Mouse (Mus musculus) myocyte (in vitro differentiated cells): Measurements from ENCODE around the gene Kif2c. TPM values are rescaled to one million over a fixed set of nuclear protein-coding genes. Genes with fewer than 3 reads are reported as not detected.
A peak's percentile ranks its signal among the peaks of the same experiment; 100 is the strongest.

Experiments used
- H3K27me3 ChIP-seq: one replicate; pipeline ENCODE4 v1.6.1; 2011; ENCODE audit not compliant: control insufficient read depth, insufficient read depth, insufficient read length
- H3K36me3 ChIP-seq: one replicate; pipeline ENCODE4 v1.6.1; 2011; ENCODE audit not compliant: control insufficient read depth, insufficient read depth
- H3K4me2 ChIP-seq: one replicate; pipeline ENCODE4 v1.6.1; 2011; ENCODE audit warnings: low read depth, control low read depth
- H3K4me3 ChIP-seq: one replicate; pipeline ENCODE4 v1.5.1; 2011; ENCODE audit warnings: mild to moderate bottlenecking, control low read depth, moderate library complexity
- H3K79me2 ChIP-seq: one replicate; pipeline ENCODE4 v1.6.1; 2011; ENCODE audit not compliant: control insufficient read depth, insufficient read depth
- H3ac ChIP-seq: one replicate; pipeline ENCODE4 v1.6.1; 2011; ENCODE audit not compliant: control insufficient read depth, insufficient read length
- CEBPB ChIP-seq: IDR thresholded peaks from 2 replicates; pipeline ENCODE4 v1.6.1; 2011; ENCODE audit warnings: mild to moderate bottlenecking, moderate library complexity; ENCODE audit not compliant: poor library complexity, insufficient read depth, severe bottlenecking
- E2F4 ChIP-seq: IDR thresholded peaks from one replicate; pipeline ENCODE4 v1.6.1; 2011; ENCODE audit warnings: mild to moderate bottlenecking, control low read depth, moderate library complexity; ENCODE audit not compliant: insufficient read depth
- MAX ChIP-seq: IDR thresholded peaks from one replicate; pipeline ENCODE4 v1.6.1; 2011; ENCODE audit warnings: low read depth, mild to moderate bottlenecking, control low read depth
- MYOD1 ChIP-seq, 3 experiments: IDR thresholded peaks; one replicate each; pipeline ENCODE4 v1.6.1; 2011; ENCODE audit warnings: control low read depth in 2 of 3, low read depth in 2 of 3, mild to moderate bottlenecking in 2 of 3, moderate library complexity in 1 of 3; ENCODE audit not compliant: insufficient read length in 2 of 3, control insufficient read depth in 1 of 3
- MYOG ChIP-seq, 3 experiments: IDR thresholded peaks; one replicate each; pipeline ENCODE4 v1.6.1; 2011; ENCODE audit warnings: control low read depth in 2 of 3, low read depth in 2 of 3, mild to moderate bottlenecking in 2 of 3; ENCODE audit not compliant: insufficient read length in 2 of 3, control insufficient read depth in 1 of 3, insufficient read depth in 1 of 3
- POLR2A ChIP-seq: IDR thresholded peaks from one replicate; pipeline ENCODE4 v1.6.1; 2011; ENCODE audit warnings: low read depth, mild to moderate bottlenecking, control low read depth, moderate library complexity; ENCODE audit not compliant: insufficient read length
- POLR2AphosphoS2 ChIP-seq: IDR thresholded peaks from one replicate; pipeline ENCODE4 v1.6.1; 2011; ENCODE audit warnings: low read depth, control low read depth; ENCODE audit not compliant: insufficient read length
- REST ChIP-seq: IDR thresholded peaks from one replicate; pipeline ENCODE4 v1.6.1; 2011; ENCODE audit warnings: mild to moderate bottlenecking, control low read depth, moderate library complexity; ENCODE audit not compliant: insufficient read depth, insufficient read length
- SRF ChIP-seq: IDR thresholded peaks from one replicate; pipeline ENCODE4 v1.6.1; 2011; ENCODE audit warnings: low read depth; ENCODE audit not compliant: control insufficient read depth, insufficient read length
- TCF12 ChIP-seq: IDR thresholded peaks from one replicate; pipeline ENCODE4 v1.6.1; 2011; ENCODE audit warnings: mild to moderate bottlenecking, control low read depth; ENCODE audit not compliant: poor library complexity, insufficient read depth, severe bottlenecking
- TCF3 ChIP-seq: IDR thresholded peaks from one replicate; pipeline ENCODE4 v1.6.1; 2011; ENCODE audit warnings: low read depth, control low read depth; ENCODE audit not compliant: insufficient read length
- USF1 ChIP-seq: IDR thresholded peaks from one replicate; pipeline ENCODE4 v1.6.1; 2011; ENCODE audit warnings: low read depth, mild to moderate bottlenecking, control low read depth, moderate library complexity
- polyA plus RNA-seq: library from polyadenylated mRNA; unstranded; fragments of >200 nt; fragmentation: generic; extraction: Trizol; gene quantifications from one replicate; pipeline ENCODE4 v1.2.1, GENCODE M21; 2012; ENCODE audit warnings: missing spikeins

Kif2c gene
- polyA plus RNA-seq, 1 experiment, result 18.5 TPM

DNA sequence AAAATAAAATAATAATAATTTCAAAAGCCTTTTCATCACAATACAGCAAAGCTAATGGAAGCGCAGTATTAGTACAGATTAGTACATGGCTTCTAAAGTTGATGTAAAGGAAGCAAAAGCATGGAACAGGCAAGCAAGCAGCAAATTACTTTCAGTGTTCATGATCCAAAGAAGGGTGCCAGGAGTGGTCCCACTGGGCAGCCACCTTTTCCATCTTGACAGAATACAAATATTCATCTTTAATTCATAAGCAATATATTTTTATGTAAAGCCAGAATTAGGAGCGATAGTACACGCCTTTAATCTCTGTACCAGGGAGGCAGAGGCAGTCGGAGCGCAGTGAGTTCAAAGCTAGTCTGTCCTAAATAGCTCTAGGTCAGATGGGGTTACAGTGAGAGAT lies 62.8 kb downstream of the Kif2c start:
- Histone ChIP-seq H3K4me2 (peak overlapping the region; percentile 95), H3K27me3 (no peaks in the 10 kb centered on the region), H3ac (no peak overlapping the region), H3K79me2 (peaks cover 7% of the 10 kb centered on the region), H3K4me3 (peak overlapping the region; percentile 50), H3K36me3 (no peaks in the 10 kb centered on the region)
- TF ChIP-seq REST (no peak), E2F4 (no peak), TCF12 (no peak), MYOG (IDR thresholded peaks at IDR 0.05; ENCODE audit: control insufficient read depth in 1 of 3, insufficient read depth in 1 of 3, insufficient read length in 2 of 3, low read depth in 2 of 3) (no peak), POLR2A (no peak), CEBPB (no peak), TCF3 (no peak), SRF (no peak), MAX (no peak), USF1 (no peak), POLR2AphosphoS2 (no peak), MYOD1 (IDR thresholded peaks at IDR 0.05; ENCODE audit: control insufficient read depth in 1 of 3, insufficient read length in 2 of 3, low read depth in 2 of 3) (no peak)

DNA sequence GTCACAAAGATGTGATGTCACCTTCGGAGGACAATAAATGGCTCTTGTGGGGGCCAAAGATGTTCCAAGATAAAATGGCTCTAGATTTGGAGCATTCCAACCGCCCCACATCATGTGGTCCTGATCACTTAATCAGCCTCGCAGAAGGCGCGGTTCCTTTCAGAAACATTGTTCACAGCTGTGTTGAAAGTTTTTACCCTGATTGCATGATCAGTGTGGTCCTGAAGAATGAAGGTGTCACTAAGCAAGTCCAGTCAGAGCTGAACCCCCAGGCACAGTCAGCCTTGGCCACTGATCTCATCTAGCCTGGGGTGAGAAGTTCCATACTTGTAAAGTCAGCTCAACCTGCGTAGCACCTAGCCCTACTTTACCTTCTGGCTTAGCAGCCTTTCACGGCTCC lies 64.5 kb downstream of the Kif2c start:
- Histone ChIP-seq H3ac (no peak overlapping the region), H3K27me3 (no peaks in the 10 kb centered on the region), H3K4me2 (no peak overlapping the region), H3K36me3 (no peaks in the 10 kb centered on the region), H3K4me3 (no peak overlapping the region), H3K79me2 (no peaks in the 10 kb centered on the region)
- TF ChIP-seq POLR2A (peak; percentile 20), CEBPB (peak; percentile 60), POLR2AphosphoS2 (no peak)

DNA sequence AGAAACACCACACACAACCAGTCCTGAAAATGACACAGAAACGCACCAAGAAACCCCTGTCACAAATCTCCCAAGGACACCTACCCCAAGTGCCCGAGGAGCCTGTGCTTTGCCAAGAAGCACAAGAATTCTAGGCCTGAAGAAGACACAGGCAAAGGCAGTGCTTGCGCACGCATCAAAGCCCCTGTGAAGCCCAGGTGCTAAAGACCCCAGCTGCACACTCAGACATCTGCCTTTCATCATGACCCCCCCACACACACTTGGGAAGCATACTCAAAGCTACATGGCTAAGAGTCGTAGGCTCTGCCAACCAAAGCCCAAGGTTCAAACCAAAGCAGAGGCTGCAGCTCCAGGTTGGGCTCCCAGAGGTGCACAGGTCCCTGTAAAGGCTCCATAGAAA lies 66.8 kb downstream of the Kif2c start:
- no peaks in the 10 kb centered on the region for H3K36me3 ChIP-seq
- no peaks in the 10 kb centered on the region for H3K79me2 ChIP-seq
- no peak overlapping the region for H3K4me2 ChIP-seq
- no peak overlapping the region for H3K4me3 ChIP-seq
- no peaks in the 10 kb centered on the region for H3K27me3 ChIP-seq
- TF ChIP-seq POLR2A (no peak), CEBPB (no peak), REST (no peak), SRF (no peak), USF1 (no peak), E2F4 (no peak), MYOG (IDR thresholded peaks at IDR 0.05; ENCODE audit: control insufficient read depth in 1 of 3, insufficient read depth in 1 of 3, insufficient read length in 2 of 3, low read depth in 2 of 3) (no peak), MAX (no peak), TCF12 (no peak), TCF3 (no peak), POLR2AphosphoS2 (no peak), MYOD1 (IDR thresholded peaks at IDR 0.05; ENCODE audit: control insufficient read depth in 1 of 3, insufficient read length in 2 of 3, low read depth in 2 of 3) (no peak)
- no peak overlapping the region for H3ac ChIP-seq

GRCm38 (mm10) chr4:117113237-117113636 lies 69.2 kb downstream of the Kif2c start:
- Histone ChIP-seq H3K27me3 (no peaks in the 10 kb centered on the region), H3K36me3 (no peaks in the 10 kb centered on the region), H3K79me2 (no peaks in the 10 kb centered on the region), H3K4me2 (no peak overlapping the region), H3K4me3 (no peak overlapping the region), H3ac (no peak overlapping the region)
- no peak for TF ChIP-seq TCF3
- TF ChIP-seq MAX, result no peak
- no peak for TF ChIP-seq REST
- TF ChIP-seq USF1, result no peak
- no peak for TF ChIP-seq POLR2AphosphoS2
- no peak for TF ChIP-seq SRF
- no peak for TF ChIP-seq CEBPB
- no peak for TF ChIP-seq MYOG (IDR thresholded peaks at IDR 0.05; ENCODE audit: control insufficient read depth in 1 of 3, insufficient read depth in 1 of 3, insufficient read length in 2 of 3, low read depth in 2 of 3)
- no peak for TF ChIP-seq POLR2A
- TF ChIP-seq MYOD1 (IDR thresholded peaks at IDR 0.05; ENCODE audit: control insufficient read depth in 1 of 3, insufficient read length in 2 of 3, low read depth in 2 of 3), result no peak
- no peak for TF ChIP-seq E2F4
- no peak for TF ChIP-seq TCF12

- Histone ChIP-seq H3K27me3 (no peaks in the 10 kb centered on the region), H3K4me3 (no peak overlapping the region), H3K36me3 (no peaks in the 10 kb centered on the region), H3K79me2 (no peaks in the 10 kb centered on the region), H3ac (no peak overlapping the region), H3K4me2 (no peak overlapping the region)
- TF ChIP-seq E2F4 (no peak), USF1 (no peak), MAX (no peak), CEBPB (no peak), TCF3 (no peak), POLR2AphosphoS2 (no peak), TCF12 (no peak), MYOD1 (IDR thresholded peaks at IDR 0.05; ENCODE audit: control insufficient read depth in 1 of 3, insufficient read length in 2 of 3, low read depth in 2 of 3) (no peak), REST (no peak), POLR2A (no peak), MYOG (IDR thresholded peaks at IDR 0.05; ENCODE audit: control insufficient read depth in 1 of 3, insufficient read depth in 1 of 3, insufficient read length in 2 of 3, low read depth in 2 of 3) (no peak), SRF (no peak)
Measured at GRCm38 (mm10) chr4:117110985-117111384, 71.5 kb downstream of the Kif2c start.
